Mouse (Mus musculus) kidney, adult 18-20 months (tissue): ENCODE data around the gene Hus1.

Experiments used
- DNase-seq: peaks from one replicate; pipeline ENCODE4 v3.0.0; 2021

Hus1 gene

GRCm38 (mm10) chr11:8973166-8973565 lies 37.8 kb downstream of the Hus1 start, which contains the start of gene Pkd1l1:
Gene Pkd1l1 (minus strand): TSS chr11:8973266.
- no peak for DNase-seq

GRCm38 (mm10) chr11:8972093-8972492 lies 38.9 kb downstream of the Hus1 start:
- no peak for DNase-seq

GRCm38 (mm10) chr11:8970509-8970908 lies 40.5 kb downstream of the Hus1 start:
- no peak for DNase-seq

- no peak for DNase-seq
These were observed 42.9 kb downstream of the Hus1 start for GRCm38 (mm10) chr11:8968094-8968493.

GRCm38 (mm10) chr11:8958572-8958971 lies 52.4 kb downstream of the Hus1 start:
- no peak for DNase-seq

- peak; percentile 15 for DNase-seq
These were observed 52.9 kb downstream of the Hus1 start for GRCm38 (mm10) chr11:8958108-8958507.

- DNase-seq, result no peak
These were observed 54.0 kb downstream of the Hus1 start for GRCm38 (mm10) chr11:8957023-8957422.

GRCm38 (mm10) chr11:8955678-8956077 lies 55.3 kb downstream of the Hus1 start:
- peak; percentile 14 for DNase-seq

GRCm38 (mm10) chr11:8949765-8950430 lies 61.1 kb downstream of the Hus1 start:
- peak; percentile 11 for DNase-seq

- no peak for DNase-seq
These were observed 62.1 kb downstream of the Hus1 start for GRCm38 (mm10) chr11:8948871-8949270.

GRCm38 (mm10) chr11:8944114-8944513 lies 66.9 kb downstream of the Hus1 start:
- no peak for DNase-seq
